Mouse (Mus musculus): ENCODE measurements around the gene Dbndd2. TPM values are rescaled to one million over a fixed set of nuclear protein-coding genes. Genes with fewer than 3 reads are reported as not detected.

The Dbndd2 gene
- polyA plus RNA-seq, 1 experiment, result 16.4 TPM

GRCm38 (mm10) chr2:164542598-164542997, 56.7 kb downstream of the Dbndd2 start:
- Histone ChIP-seq H3ac (ENCODE audit: control insufficient read depth, insufficient read length) (no peak overlapping the region), H3K79me2 (ENCODE audit: control insufficient read depth, insufficient read depth) (no peaks in the 10 kb centered on the region)
- TF ChIP-seq MYOD1 (IDR thresholded peaks at IDR 0.05; ENCODE audit: control insufficient read depth in 1 of 3, insufficient read length in 2 of 3, low read depth in 2 of 3) (no peak), REST (IDR thresholded peaks at IDR 0.05; ENCODE audit: insufficient read depth, insufficient read length) (no peak), E2F4 (IDR thresholded peaks at IDR 0.05; ENCODE audit: insufficient read depth) (no peak), MYOG (IDR thresholded peaks at IDR 0.05; ENCODE audit: control insufficient read depth in 1 of 3, insufficient read depth in 1 of 3, insufficient read length in 2 of 3, low read depth in 2 of 3) (no peak)

More at GRCm38 (mm10) chr2:164542598-164542997, 56.7 kb downstream of the Dbndd2 start:
- no peak overlapping the region for H3K4me2 ChIP-seq (ENCODE audit: low read depth)
- H3K36me3 ChIP-seq (ENCODE audit: control insufficient read depth, insufficient read depth), result no peaks in the 10 kb centered on the region
- no peak overlapping the region for H3K4me3 ChIP-seq
- peaks cover 36% of the 10 kb centered on the region for H3K27me3 ChIP-seq (ENCODE audit: control insufficient read depth, insufficient read depth, insufficient read length)

Other genes starting within 250 kb of the Dbndd2 start
- gene Svs2, start 247.6 kb upstream of the Dbndd2 start, polyA plus RNA-seq (2012; fragmentation: generic; extraction: Trizol), result not detected
- not detected for gene Svs3b, start 229.5 kb upstream of the Dbndd2 start, polyA plus RNA-seq (2012; fragmentation: generic; extraction: Trizol)
- gene Svs4, start 207.6 kb upstream of the Dbndd2 start, polyA plus RNA-seq (2012; fragmentation: generic; extraction: Trizol), result not detected
- gene Svs3a, start 196.8 kb upstream of the Dbndd2 start, polyA plus RNA-seq (2012; fragmentation: generic; extraction: Trizol), result not detected
- gene Svs6, start 169.4 kb upstream of the Dbndd2 start, polyA plus RNA-seq (2012; fragmentation: generic; extraction: Trizol), result not detected
- gene Svs5, start 153.4 kb upstream of the Dbndd2 start, polyA plus RNA-seq (2012; fragmentation: generic; extraction: Trizol), result not detected
- 9.4 TPM for gene Slpi, start 97.0 kb upstream of the Dbndd2 start, polyA plus RNA-seq (2012; fragmentation: generic; extraction: Trizol)
- 0.06 TPM for gene Rbpjl, start 83.0 kb upstream of the Dbndd2 start, polyA plus RNA-seq (2012; fragmentation: generic; extraction: Trizol)
- gene Matn4, start 80.9 kb upstream of the Dbndd2 start, polyA plus RNA-seq (2012; fragmentation: generic; extraction: Trizol), result 0.01 TPM
- 52.4 TPM for gene Sdc4, start 42.2 kb upstream of the Dbndd2 start, polyA plus RNA-seq (2012; fragmentation: generic; extraction: Trizol)
- gene Sys1, start 29.1 kb upstream of the Dbndd2 start, polyA plus RNA-seq (2012; fragmentation: generic; extraction: Trizol), result 47.6 TPM
- 31.6 TPM for gene Gm20458, start 25.1 kb upstream of the Dbndd2 start, polyA plus RNA-seq (2012; fragmentation: generic; extraction: Trizol)
- gene Trp53tg5, start 12.4 kb upstream of the Dbndd2 start, polyA plus RNA-seq (2012; fragmentation: generic; extraction: Trizol), result not detected
- 79.2 TPM for gene Pigt, start 11.4 kb downstream of the Dbndd2 start, polyA plus RNA-seq (2012; fragmentation: generic; extraction: Trizol)
- not detected for gene Wfdc2, start 76.3 kb downstream of the Dbndd2 start, polyA plus RNA-seq (2012; fragmentation: generic; extraction: Trizol)
- not detected for gene Spint3, start 87.4 kb downstream of the Dbndd2 start, polyA plus RNA-seq (2012; fragmentation: generic; extraction: Trizol)
- not detected for gene Wfdc6a, start 99.3 kb downstream of the Dbndd2 start, polyA plus RNA-seq (2012; fragmentation: generic; extraction: Trizol)
- gene Eppin, start 107.5 kb downstream of the Dbndd2 start, polyA plus RNA-seq (2012; fragmentation: generic; extraction: Trizol), result not detected
- not detected for gene Wfdc6b, start 127.4 kb downstream of the Dbndd2 start, polyA plus RNA-seq (2012; fragmentation: generic; extraction: Trizol)
- gene Wfdc8, start 127.5 kb downstream of the Dbndd2 start, polyA plus RNA-seq (2012; fragmentation: generic; extraction: Trizol), result not detected
- not detected for gene Wfdc16, start 152.7 kb downstream of the Dbndd2 start, polyA plus RNA-seq (2012; fragmentation: generic; extraction: Trizol)
- gene Wfdc10, start 169.9 kb downstream of the Dbndd2 start, polyA plus RNA-seq (2012; fragmentation: generic; extraction: Trizol), result not detected
- not detected for gene Wfdc9, start 170.5 kb downstream of the Dbndd2 start, polyA plus RNA-seq (2012; fragmentation: generic; extraction: Trizol)
- gene Wfdc11, start 188.0 kb downstream of the Dbndd2 start, polyA plus RNA-seq (2012; fragmentation: generic; extraction: Trizol), result not detected
- gene Wfdc13, start 199.0 kb downstream of the Dbndd2 start, polyA plus RNA-seq (2012; fragmentation: generic; extraction: Trizol), result 0.04 TPM
- not detected for gene Spint4, start 212.4 kb downstream of the Dbndd2 start, polyA plus RNA-seq (2012; fragmentation: generic; extraction: Trizol)
- not detected for gene Spint5, start 229.2 kb downstream of the Dbndd2 start, polyA plus RNA-seq (2012; fragmentation: generic; extraction: Trizol)